Mouse (Mus musculus): Measurements from ENCODE around the gene Ptprt. TPM values are rescaled to one million over a fixed set of nuclear protein-coding genes. Genes with fewer than 3 reads are reported as not detected.

Gene Ptprt
- polyA plus RNA-seq, 1 experiment = 1.1 TPM

- no peak overlapping the region for H3K4me3 ChIP-seq (ENCODE audit: control insufficient read depth, insufficient read depth, low read length)
- H3K36me3 ChIP-seq (ENCODE audit: control insufficient read depth, insufficient read depth, low read length) = no peaks in the 10 kb centered on the region
- no peak for TF ChIP-seq CTCF (IDR thresholded peaks at IDR 0.05; ENCODE audit: borderline replicate concordance, control insufficient read depth, extremely low read depth, insufficient read depth, low read length, poor library complexity)
- TF ChIP-seq POLR2A (IDR thresholded peaks at IDR 0.05; ENCODE audit: control insufficient read depth, extremely low read depth, insufficient read depth, low read length, poor library complexity) = no peak
- 91% methylated on average over 4 of the region's 4 CpGs for WGBS
- no peak overlapping the region for H3K27ac ChIP-seq (ENCODE audit: control insufficient read depth, insufficient read depth, low read length)
- no peaks in the 10 kb centered on the region for H3K4me1 ChIP-seq (replicated peaks; ENCODE audit: control insufficient read depth, insufficient read depth, low read length)
- no peaks in the 10 kb centered on the region for H3K27me3 ChIP-seq (ENCODE audit: control insufficient read depth, insufficient read depth, low read length)
- no peak for DNase-seq
Observed at GRCm38 (mm10) chr2:162513072-162513471, 147.9 kb downstream of the Ptprt start.

- Histone ChIP-seq H3K27me3 (ENCODE audit: control insufficient read depth, insufficient read depth, low read length) (no peaks in the 10 kb centered on the region), H3K4me1 (replicated peaks; ENCODE audit: control insufficient read depth, insufficient read depth, low read length) (no peaks in the 10 kb centered on the region), H3K4me3 (ENCODE audit: control insufficient read depth, insufficient read depth, low read length) (no peak overlapping the region), H3K36me3 (ENCODE audit: control insufficient read depth, insufficient read depth, low read length) (no peaks in the 10 kb centered on the region), H3K27ac (ENCODE audit: control insufficient read depth, insufficient read depth, low read length) (no peak overlapping the region)
- TF ChIP-seq POLR2A (IDR thresholded peaks at IDR 0.05; ENCODE audit: control insufficient read depth, extremely low read depth, insufficient read depth, low read length, poor library complexity) = no peak
- TF ChIP-seq CTCF (IDR thresholded peaks at IDR 0.05; ENCODE audit: borderline replicate concordance, control insufficient read depth, extremely low read depth, insufficient read depth, low read length, poor library complexity) = no peak
- no peak for DNase-seq
- WGBS = 67% methylated on average over 1 of the region's 1 CpGs
Observed at GRCm38 (mm10) chr2:162512094-162512493, 148.9 kb downstream of the Ptprt start.

GRCm38 (mm10) chr2:162509016-162509415, 151.9 kb downstream of the Ptprt start:
- Histone ChIP-seq H3K27ac (ENCODE audit: control insufficient read depth, insufficient read depth, low read length) (no peak overlapping the region), H3K4me1 (replicated peaks; ENCODE audit: control insufficient read depth, insufficient read depth, low read length) (no peaks in the 10 kb centered on the region), H3K4me3 (ENCODE audit: control insufficient read depth, insufficient read depth, low read length) (no peak overlapping the region), H3K27me3 (ENCODE audit: control insufficient read depth, insufficient read depth, low read length) (no peaks in the 10 kb centered on the region), H3K36me3 (ENCODE audit: control insufficient read depth, insufficient read depth, low read length) (no peaks in the 10 kb centered on the region)
- DNase-seq = no peak
- TF ChIP-seq POLR2A (IDR thresholded peaks at IDR 0.05; ENCODE audit: control insufficient read depth, extremely low read depth, insufficient read depth, low read length, poor library complexity) (no peak), CTCF (IDR thresholded peaks at IDR 0.05; ENCODE audit: borderline replicate concordance, control insufficient read depth, extremely low read depth, insufficient read depth, low read length, poor library complexity) (no peak)
- 90% methylated on average over 5 of the region's 5 CpGs for WGBS

- TF ChIP-seq POLR2A (IDR thresholded peaks at IDR 0.05; ENCODE audit: control insufficient read depth, extremely low read depth, insufficient read depth, low read length, poor library complexity) (no peak), CTCF (IDR thresholded peaks at IDR 0.05; ENCODE audit: borderline replicate concordance, control insufficient read depth, extremely low read depth, insufficient read depth, low read length, poor library complexity) (no peak)
- H3K4me1 ChIP-seq (replicated peaks; ENCODE audit: control insufficient read depth, insufficient read depth, low read length) = no peaks in the 10 kb centered on the region
- no peak for DNase-seq
- no peaks in the 10 kb centered on the region for H3K36me3 ChIP-seq (ENCODE audit: control insufficient read depth, insufficient read depth, low read length)
- no peak overlapping the region for H3K27ac ChIP-seq (ENCODE audit: control insufficient read depth, insufficient read depth, low read length)
- 95% methylated on average over 10 of the region's 10 CpGs for WGBS
- H3K27me3 ChIP-seq (ENCODE audit: control insufficient read depth, insufficient read depth, low read length) = no peaks in the 10 kb centered on the region
- no peak overlapping the region for H3K4me3 ChIP-seq (ENCODE audit: control insufficient read depth, insufficient read depth, low read length)
Observed at GRCm38 (mm10) chr2:162507664-162508063, 153.3 kb downstream of the Ptprt start.

GRCm38 (mm10) chr2:162504850-162505249, 156.1 kb downstream of the Ptprt start:
- TF ChIP-seq POLR2A (IDR thresholded peaks at IDR 0.05; ENCODE audit: control insufficient read depth, extremely low read depth, insufficient read depth, low read length, poor library complexity) (no peak), CTCF (IDR thresholded peaks at IDR 0.05; ENCODE audit: borderline replicate concordance, control insufficient read depth, extremely low read depth, insufficient read depth, low read length, poor library complexity) (no peak)
- Histone ChIP-seq H3K27me3 (ENCODE audit: control insufficient read depth, insufficient read depth, low read length) (no peaks in the 10 kb centered on the region), H3K4me1 (replicated peaks; ENCODE audit: control insufficient read depth, insufficient read depth, low read length) (no peaks in the 10 kb centered on the region), H3K4me3 (ENCODE audit: control insufficient read depth, insufficient read depth, low read length) (no peak overlapping the region), H3K36me3 (ENCODE audit: control insufficient read depth, insufficient read depth, low read length) (no peaks in the 10 kb centered on the region), H3K27ac (ENCODE audit: control insufficient read depth, insufficient read depth, low read length) (no peak overlapping the region)
- WGBS = 87% methylated on average over 4 of the region's 4 CpGs
- no peak for DNase-seq

GRCm38 (mm10) chr2:162499501-162499915, 161.4 kb downstream of the Ptprt start:
- no peak for TF ChIP-seq CTCF (IDR thresholded peaks at IDR 0.05; ENCODE audit: borderline replicate concordance, control insufficient read depth, extremely low read depth, insufficient read depth, low read length, poor library complexity)
- no peak for TF ChIP-seq POLR2A (IDR thresholded peaks at IDR 0.05; ENCODE audit: control insufficient read depth, extremely low read depth, insufficient read depth, low read length, poor library complexity)
- DNase-seq = no peak
- Histone ChIP-seq H3K36me3 (ENCODE audit: control insufficient read depth, insufficient read depth, low read length) (no peaks in the 10 kb centered on the region), H3K27ac (ENCODE audit: control insufficient read depth, insufficient read depth, low read length) (no peak overlapping the region), H3K4me3 (ENCODE audit: control insufficient read depth, insufficient read depth, low read length) (no peak overlapping the region), H3K4me1 (replicated peaks; ENCODE audit: control insufficient read depth, insufficient read depth, low read length) (no peaks in the 10 kb centered on the region), H3K27me3 (ENCODE audit: control insufficient read depth, insufficient read depth, low read length) (no peaks in the 10 kb centered on the region)
- 93% methylated on average over 9 of the region's 9 CpGs for WGBS

- WGBS = 79% methylated on average over 3 of the region's 3 CpGs
- TF ChIP-seq POLR2A (IDR thresholded peaks at IDR 0.05; ENCODE audit: control insufficient read depth, extremely low read depth, insufficient read depth, low read length, poor library complexity) (no peak), CTCF (IDR thresholded peaks at IDR 0.05; ENCODE audit: borderline replicate concordance, control insufficient read depth, extremely low read depth, insufficient read depth, low read length, poor library complexity) (no peak)
- no peaks in the 10 kb centered on the region for H3K4me1 ChIP-seq (replicated peaks; ENCODE audit: control insufficient read depth, insufficient read depth, low read length)
- H3K27me3 ChIP-seq (ENCODE audit: control insufficient read depth, insufficient read depth, low read length) = no peaks in the 10 kb centered on the region
- H3K36me3 ChIP-seq (ENCODE audit: control insufficient read depth, insufficient read depth, low read length) = no peaks in the 10 kb centered on the region
- no peak for DNase-seq
- H3K27ac ChIP-seq (ENCODE audit: control insufficient read depth, insufficient read depth, low read length) = no peak overlapping the region
- no peak overlapping the region for H3K4me3 ChIP-seq (ENCODE audit: control insufficient read depth, insufficient read depth, low read length)
Observed at GRCm38 (mm10) chr2:162498191-162498590, 162.8 kb downstream of the Ptprt start.
